Mouse (Mus musculus) limb, embryonic 12.5 days (tissue): ENCODE measurements at regions not wholly inside any gene's neighbourhood (a gene's known extent, or its start where the extent isn't known, plus 50 kb on each side); places are given as distances from the start of the nearest gene placed in this dataset.

Source experiments
- ATAC-seq: fragments of 200-750 bp; cut with Nextera tagmentation; 2 replicates; pipeline ENCODE4 v1.8.0; 2017; ENCODE audit warnings: low read depth, moderate TSS enrichment; ENCODE audit not compliant: insufficient number of reproducible peaks, insufficient read depth, low FRiP score, low TSS enrichment
- H3K27ac ChIP-seq: fragments of 300-500 bp; sonication (generic); 2 replicates; pipeline ENCODE4 v1.5.1; 2016; ENCODE audit warnings: mild to moderate bottlenecking, moderate library complexity
- H3K27me3 ChIP-seq: fragments of 300-500 bp; sonication (generic); 2 replicates; pipeline ENCODE4 v1.6.1; 2016; ENCODE audit warnings: mild to moderate bottlenecking, moderate library complexity
- H3K36me3 ChIP-seq: fragments of 300-500 bp; sonication (generic); 2 replicates; pipeline ENCODE4 v1.6.1; 2016; ENCODE audit warnings: mild to moderate bottlenecking, moderate library complexity
- H3K4me1 ChIP-seq: fragments of 300-500 bp; sonication (generic); replicated peaks from 2 replicates; pipeline ENCODE4 v1.6.1; 2016
- H3K4me2 ChIP-seq: fragments of 300-500 bp; sonication (generic); 2 replicates; pipeline ENCODE4 v1.6.1; 2016; ENCODE audit warnings: mild to moderate bottlenecking, moderate library complexity
- H3K4me3 ChIP-seq: fragments of 300-500 bp; sonication (generic); replicated peaks from 2 replicates; pipeline ENCODE4 v1.5.1; 2016; ENCODE audit warnings: mild to moderate bottlenecking
- H3K9ac ChIP-seq: fragments of 300-500 bp; sonication (generic); replicated peaks from 2 replicates; pipeline ENCODE4 v1.6.1; 2016; ENCODE audit warnings: mild to moderate bottlenecking, moderate library complexity
- H3K9me3 ChIP-seq: fragments of 300-500 bp; sonication (generic); 2 replicates; pipeline ENCODE4 v1.6.1; 2016; ENCODE audit warnings: mild to moderate bottlenecking, moderate library complexity
- WGBS: fragments of 180-500 bp; shearing (Covaris S2); methylation state at CpG from one replicate; pipeline ENCODE4 v1.1.7; 2016; 5-methylcytosine and 5-hydroxymethylcytosine counted together

GRCm38 (mm10) chr10:117527243-117527642, 102.1 kb upstream of the Cpm start:
- Histone ChIP-seq H3K4me2 (no peak overlapping the region), H3K27me3 (no peaks in the 10 kb centered on the region), H3K9me3 (no peaks in the 10 kb centered on the region), H3K36me3 (no peaks in the 10 kb centered on the region), H3K4me3 (no peak overlapping the region), H3K4me1 (peaks cover 30% of the 10 kb centered on the region), H3K27ac (no peak overlapping the region), H3K9ac (no peak overlapping the region)
- whole genome bisulfite sequencing, result 87% methylated on average over 5 of the region's 5 CpGs
- ATAC-seq, result no peak

- ATAC-seq, result no peak
Measured at GRCm38 (mm10) chr10:117526834-117527188, 102.5 kb upstream of the Cpm start.

GRCm38 (mm10) chr10:117526008-117526833, 103.1 kb upstream of the Cpm start:
- WGBS, result 78% methylated on average over 16 of the region's 16 CpGs
- H3K4me1 ChIP-seq, result peaks cover 33% of the 10 kb centered on the region
- H3K36me3 ChIP-seq, result no peaks in the 10 kb centered on the region
- H3K27me3 ChIP-seq, result no peaks in the 10 kb centered on the region
- H3K9me3 ChIP-seq, result no peaks in the 10 kb centered on the region
- H3K27ac ChIP-seq, result no peak overlapping the region
- H3K4me2 ChIP-seq, result no peak overlapping the region
- ATAC-seq, result no peak; the same call in 1 of the 2 replicates
- no peak overlapping the region for H3K4me3 ChIP-seq
- H3K9ac ChIP-seq, result no peak overlapping the region

More at GRCm38 (mm10) chr10:117526834-117527188, 102.5 kb upstream of the Cpm start:
- Histone ChIP-seq H3K4me2 (no peak overlapping the region), H3K4me1 (peaks cover 30% of the 10 kb centered on the region), H3K36me3 (no peaks in the 10 kb centered on the region), H3K4me3 (no peak overlapping the region), H3K27me3 (no peaks in the 10 kb centered on the region), H3K27ac (no peak overlapping the region), H3K9ac (no peak overlapping the region), H3K9me3 (no peaks in the 10 kb centered on the region)
- WGBS, result 67% methylated on average over 3 of the region's 3 CpGs

- H3K27me3 ChIP-seq, result no peaks in the 10 kb centered on the region
- H3K9ac ChIP-seq, result no peak overlapping the region
- ATAC-seq, result no peak
- H3K27ac ChIP-seq, result no peak overlapping the region
- WGBS, result 52% methylated on average over 3 of the region's 3 CpGs
- no peak overlapping the region for H3K4me2 ChIP-seq
- H3K9me3 ChIP-seq, result no peaks in the 10 kb centered on the region
- H3K4me1 ChIP-seq, result peaks cover 39% of the 10 kb centered on the region
- no peaks in the 10 kb centered on the region for H3K36me3 ChIP-seq
- no peak overlapping the region for H3K4me3 ChIP-seq
Measured at GRCm38 (mm10) chr10:117525608-117526007, 103.7 kb upstream of the Cpm start.

- Histone ChIP-seq H3K4me3 (no peak overlapping the region), H3K4me2 (no peak overlapping the region), H3K4me1 (peaks cover 40% of the 10 kb centered on the region), H3K9me3 (no peaks in the 10 kb centered on the region), H3K36me3 (no peaks in the 10 kb centered on the region), H3K27ac (no peak overlapping the region), H3K9ac (no peak overlapping the region), H3K27me3 (no peaks in the 10 kb centered on the region)
- no peak for ATAC-seq
- 78% methylated on average over 8 of the region's 8 CpGs for WGBS
Measured at GRCm38 (mm10) chr10:117524926-117525565, 104.3 kb upstream of the Cpm start.

GRCm38 (mm10) chr10:117524101-117524500, 105.2 kb upstream of the Cpm start:
- Histone ChIP-seq H3K27ac (no peak overlapping the region), H3K9me3 (no peaks in the 10 kb centered on the region), H3K9ac (no peak overlapping the region), H3K4me1 (peaks cover 46% of the 10 kb centered on the region), H3K27me3 (no peaks in the 10 kb centered on the region), H3K4me3 (no peak overlapping the region), H3K4me2 (no peak overlapping the region), H3K36me3 (no peaks in the 10 kb centered on the region)
- ATAC-seq, result no peak
- 78% methylated on average over 7 of the region's 7 CpGs for WGBS

GRCm38 (mm10) chr10:117522906-117523829, 106.1 kb upstream of the Cpm start:
- H3K9me3 ChIP-seq, result no peaks in the 10 kb centered on the region
- no peak for ATAC-seq
- no peak overlapping the region for H3K27ac ChIP-seq
- no peaks in the 10 kb centered on the region for H3K36me3 ChIP-seq
- H3K27me3 ChIP-seq, result no peaks in the 10 kb centered on the region
- H3K4me3 ChIP-seq, result no peak overlapping the region
- WGBS, result 90% methylated on average over 10 of the region's 10 CpGs
- H3K4me2 ChIP-seq, result no peak overlapping the region
- no peak overlapping the region for H3K9ac ChIP-seq
- peaks cover 53% of the 10 kb centered on the region for H3K4me1 ChIP-seq

GRCm38 (mm10) chr10:117522373-117522772, 106.9 kb upstream of the Cpm start:
- no peaks in the 10 kb centered on the region for H3K27me3 ChIP-seq
- no peak overlapping the region for H3K9ac ChIP-seq
- no peaks in the 10 kb centered on the region for H3K36me3 ChIP-seq
- WGBS, result 84% methylated on average over 3 of the region's 3 CpGs
- H3K9me3 ChIP-seq, result no peaks in the 10 kb centered on the region
- 0 out of 2 replicates have a peak overlapping the region, but pooled peaks have one; percentile 1 for H3K4me2 ChIP-seq
- peaks cover 58% of the 10 kb centered on the region for H3K4me1 ChIP-seq
- H3K27ac ChIP-seq, result 0 out of 2 replicates have a peak overlapping the region, but pooled peaks have one; percentile 35
- no peak for ATAC-seq
- no peak overlapping the region for H3K4me3 ChIP-seq

- H3K4me3 ChIP-seq, result no peak overlapping the region
- no peaks in the 10 kb centered on the region for H3K27me3 ChIP-seq
- H3K4me2 ChIP-seq, result peak overlapping the region; percentile 1; the same call in 1 of the 2 replicates
- H3K9me3 ChIP-seq, result no peaks in the 10 kb centered on the region
- peak overlapping the region; percentile 35 for H3K27ac ChIP-seq
- peaks cover 62% of the 10 kb centered on the region for H3K4me1 ChIP-seq
- ATAC-seq, result peak; percentile 69; the same call in 1 of the 2 replicates
- WGBS, result 37% methylated on average over 23 of the region's 23 CpGs
- no peak overlapping the region for H3K9ac ChIP-seq
- no peaks in the 10 kb centered on the region for H3K36me3 ChIP-seq
Measured at GRCm38 (mm10) chr10:117521315-117522270, 107.7 kb upstream of the Cpm start.

- Histone ChIP-seq H3K27me3 (no peaks in the 10 kb centered on the region), H3K9ac (no peak overlapping the region), H3K4me1 (peaks cover 58% of the 10 kb centered on the region), H3K4me3 (no peak overlapping the region), H3K36me3 (no peaks in the 10 kb centered on the region), H3K9me3 (no peaks in the 10 kb centered on the region), H3K27ac (no peak overlapping the region), H3K4me2 (no peak overlapping the region)
- WGBS, result 89% methylated on average over 8 of the region's 8 CpGs
- no peak for ATAC-seq
Measured at GRCm38 (mm10) chr10:117520536-117521314, 108.6 kb upstream of the Cpm start.
